ENCODE assay signal across 23 mouse cellular contexts in genomic region chr6:145581366-145582170, GRCm38 (mm10). TPM values are rescaled to one million over a fixed set of nuclear protein-coding genes. Genes with fewer than 3 reads are reported as not detected.
DNase-seq lines count a peak whose midpoint lies in the region; ATAC-seq and TF ChIP-seq lines count a peak whose summit lies in the region.
"Had no signal": no experiment of that assay in that cellular context is flagged by ENCODE, and none has a peak within 500 bp of the region (broad histone marks: within the 10 kb centered on the region; RNA-seq: fewer than 3 reads in every experiment).

No protein-coding gene starts in this region.

- no peak for TF ChIP-seq CTCF in kidney, adult 2 months (conservative IDR thresholded peaks at IDR 0.05; ENCODE audit: insufficient read depth, insufficient read length, low read depth, low read length)

- peak; percentile 90 for DNase-seq in heart, adult 11 months
- DNase-seq in heart, postnatal 36 days = no peak
- DNase-seq in kidney, adult 2 months = peak; percentile 16
- DNase-seq in kidney, postnatal 25 days = no peak
- peak; percentile 28 for DNase-seq in testis, postnatal 10 days (ENCODE audit: low spot score)
- no peak for DNase-seq in testis, postnatal 14 days (ENCODE audit: low spot score)
- no peak for DNase-seq in layer of hippocampus, adult 8-10 months (ENCODE audit: low spot score in 2 of 2)
- DNase-seq: adrenal gland, postnatal 36 days; cerebellum, adult 9-11 months; embryo, embryonic 11 days; spleen, adult 18-20 months; thymus, postnatal 25 days had no signal

- H3K4me3 ChIP-seq in kidney, adult 2 months (ENCODE audit: insufficient read depth, low read depth, low read length) = no peak overlapping the region
- H3K4me3 ChIP-seq in intestine, embryonic 16.5 days (ENCODE audit: low read length) = no peak overlapping the region
- H3K4me3 ChIP-seq: limb, embryonic 15.5 days; megakaryocyte, embryonic 14.5 days; stomach, embryonic 15.5 days had no signal

- no peak overlapping the region for H3K9ac ChIP-seq in intestine, embryonic 16.5 days (ENCODE audit: low read depth, low read length)
- H3K9ac ChIP-seq: limb, embryonic 15.5 days; stomach, embryonic 15.5 days had no signal

- no peak overlapping the region for H3K4me2 ChIP-seq in intestine, embryonic 16.5 days (ENCODE audit: low read depth, low read length)
- H3K4me2 ChIP-seq: limb, embryonic 15.5 days; stomach, embryonic 15.5 days had no signal

- WGBS in kidney, adult 2 months = 41% methylated on average over 10 of the region's 10 CpGs
- WGBS in intestine, embryonic 16.5 days = 68% methylated on average over 10 of the region's 10 CpGs

- no peak overlapping the region for H3K27ac ChIP-seq in kidney, adult 2 months (ENCODE audit: insufficient read depth, low read depth, low read length)
- no peak overlapping the region for H3K27ac ChIP-seq in intestine, embryonic 16.5 days (ENCODE audit: low read length)
- H3K27ac ChIP-seq: limb, embryonic 15.5 days; stomach, embryonic 15.5 days had no signal

- TF ChIP-seq POLR2A in kidney, adult 2 months (IDR thresholded peaks at IDR 0.05; ENCODE audit: low read depth, low read length) = no peak

- no peaks in the 10 kb centered on the region for H3K36me3 ChIP-seq in kidney, adult 2 months (ENCODE audit: control insufficient read depth, insufficient read depth, low read length)
- H3K36me3 ChIP-seq in intestine, embryonic 16.5 days (ENCODE audit: control insufficient read depth, insufficient read depth, low read length) = no peaks in the 10 kb centered on the region
- H3K36me3 ChIP-seq: limb, embryonic 15.5 days; stomach, embryonic 15.5 days had no signal

- H3K9me3 ChIP-seq in intestine, embryonic 16.5 days (ENCODE audit: control insufficient read depth, low read length) = 0 out of 2 replicates have a peak, but pooled peaks cover 3% of the 10 kb centered on the region
- H3K9me3 ChIP-seq: limb, embryonic 15.5 days; megakaryocyte, embryonic 14.5 days; stomach, embryonic 15.5 days had no signal

- H3K27me3 ChIP-seq in kidney, adult 2 months (replicated peaks; ENCODE audit: control insufficient read depth, insufficient read depth, low read length) = no peaks in the 10 kb centered on the region
- no peaks in the 10 kb centered on the region for H3K27me3 ChIP-seq in intestine, embryonic 16.5 days (replicated peaks; ENCODE audit: control insufficient read depth, insufficient read depth, low read length)
- H3K27me3 ChIP-seq: limb, embryonic 15.5 days; stomach, embryonic 15.5 days had no signal

- H3K4me1 ChIP-seq in kidney, adult 2 months (ENCODE audit: control insufficient read depth, insufficient read depth, low read length) = peaks cover 7% of the 10 kb centered on the region
- peaks cover 3% of the 10 kb centered on the region; the same call in 1 of the 2 replicates for H3K4me1 ChIP-seq in intestine, embryonic 16.5 days (ENCODE audit: control insufficient read depth, insufficient read depth, low read length)

- intact Hi-C loops in heart, postnatal 36 days (cut with DNase I) = no loop called here

- ATAC-seq in intestine, embryonic 16.5 days = no peak
- ATAC-seq: forebrain, embryonic 16.5 days; intestine, postnatal 0 days; Patski had no signal

RNA-seq across cellular contexts. Expression of gene Lmntd1, which starts 32.6 kb away (rescaled TPM):
- 1 to 10 TPM; 1.2 to 2.5 TPM for total RNA-seq in heart, postnatal 36 days (2021)
- 0.34 and 0.37 TPM in 2 replicates for polyA plus RNA-seq in kidney, adult 2 months (2012; rRNA removed)
- 0.54 and 0.75 TPM in 2 replicates for polyA plus RNA-seq in intestine, embryonic 16.5 days (2015; fragmentation: Nextera tagmentation; extraction: Ambion mirVana)
- 1 to 10 TPM; 1.2 to 2.2 (median 1.9) TPM for total RNA-seq in layer of hippocampus, adult 8-10 months (2022)
- total RNA-seq: gastrocnemius, adult 18-20 months had no signal
- polyA plus RNA-seq: hindbrain, embryonic 11.5 days; Patski had no signal

RNA-seq across cellular contexts. Expression of gene Tuba3b, which starts 34.0 kb away (rescaled TPM):
- under 1 TPM in 1 of 2 experiments, not detected in 1; 0.38 TPM for total RNA-seq in heart, postnatal 36 days (2021)
- 0.17 and 0.58 TPM in 2 replicates for polyA plus RNA-seq in kidney, adult 2 months (2012; rRNA removed)
- polyA plus RNA-seq in intestine, embryonic 16.5 days (2015; fragmentation: Nextera tagmentation; extraction: Ambion mirVana) = not detected in 2 replicates
- total RNA-seq in layer of hippocampus, adult 8-10 months (2022) = not detected
- total RNA-seq: adrenal gland, postnatal 36 days; gastrocnemius, adult 18-20 months; left cerebral cortex, postnatal 10 days had no signal
- polyA plus RNA-seq: forebrain, embryonic 16.5 days; hindbrain, embryonic 11.5 days; intestine, postnatal 0 days; limb, embryonic 15.5 days; lung, embryonic 16.5 days; Patski; stomach, embryonic 15.5 days had no signal

Comparison
In these comparisons a context has a peak if more than half of its experiments do, and no peak if none do; other contexts are left out.
1. DNase-seq: peak in heart, adult 11 months (single experiment), kidney, adult 2 months (single experiment) and testis, postnatal 10 days (single experiment); none in heart, postnatal 36 days (0 of 2), kidney, postnatal 25 days (0 of 2), testis, postnatal 14 days (single experiment) and layer of hippocampus, adult 8-10 months (0 of 2).